Mouse (Mus musculus) adrenal gland (tissue): ENCODE data around the gene Rabep1.

Experiments used
- intact Hi-C: fragments of 180-260 bp; cut with DNase I; formaldehyde crosslinking; loops from one replicate; pipeline ENCODE4 v1.15.1; 2025

The Rabep1 gene

DNA sequence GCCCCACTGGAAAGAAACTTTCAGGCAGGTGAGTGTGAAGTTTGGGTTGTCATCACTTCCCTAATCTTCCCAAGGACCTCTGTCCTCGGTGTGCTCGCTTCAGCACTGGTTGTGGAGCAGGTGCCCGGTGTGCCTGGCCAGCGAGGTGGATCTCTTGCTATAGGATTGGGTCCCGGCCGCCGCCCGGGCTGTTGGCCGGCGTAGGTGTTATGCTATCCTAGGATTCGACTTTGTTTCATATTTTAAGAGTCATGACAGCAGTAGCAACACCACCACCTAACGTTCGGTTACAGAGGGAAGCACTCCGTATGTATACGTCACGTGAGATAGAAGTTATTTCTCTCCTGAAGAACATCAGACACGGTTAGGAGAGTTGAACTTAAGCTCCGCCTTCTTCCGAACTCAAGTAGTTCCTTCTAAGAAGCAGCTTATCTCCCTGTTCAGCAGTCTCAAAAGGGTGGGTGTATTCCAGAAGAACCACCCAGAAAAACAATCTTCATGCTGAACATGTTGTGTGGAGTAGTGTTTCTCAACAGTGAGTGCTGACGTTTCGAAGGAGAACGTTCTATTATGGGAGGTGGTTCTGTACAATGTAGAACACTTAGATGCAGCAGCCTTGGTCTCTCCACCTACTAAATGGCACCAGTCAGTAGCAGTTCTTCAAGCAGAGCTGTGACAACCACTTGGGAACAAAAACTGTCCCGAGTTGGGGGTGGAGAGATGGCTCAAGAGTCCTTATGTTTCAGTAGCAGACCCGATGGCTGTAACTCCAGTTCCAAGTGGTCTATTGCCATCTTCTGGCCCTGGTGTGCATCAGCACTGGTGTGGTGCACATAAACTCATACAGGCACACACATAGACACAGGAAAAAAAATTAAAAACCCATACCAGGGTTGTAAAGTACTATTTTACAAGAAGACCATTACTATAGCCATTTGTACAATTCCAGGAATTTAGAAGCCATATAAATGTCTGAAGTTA is 126.3 kb downstream of the Rabep1 start:
- intact Hi-C loops = no loop called here

DNA sequence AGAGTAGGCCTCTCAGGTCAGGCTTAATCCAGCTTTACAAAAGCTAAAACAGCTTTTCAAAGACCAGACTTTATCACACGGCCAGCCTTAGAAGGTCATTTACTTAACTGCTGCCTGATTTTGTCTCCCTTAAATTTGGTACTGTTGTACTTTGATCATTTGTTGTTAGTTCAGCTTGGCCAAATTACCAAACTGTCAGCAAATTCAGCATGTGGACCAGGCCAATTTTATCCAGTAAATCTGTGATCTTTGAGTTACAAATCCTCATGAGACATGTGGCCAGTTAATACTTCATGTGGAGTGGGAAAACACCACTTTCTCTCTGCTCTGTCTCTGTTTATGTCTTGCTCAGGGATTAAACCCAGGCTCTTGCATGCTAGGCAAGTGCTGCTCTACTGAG is 128.0 kb downstream of the Rabep1 start:
- intact Hi-C loops = no loop called here

DNA sequence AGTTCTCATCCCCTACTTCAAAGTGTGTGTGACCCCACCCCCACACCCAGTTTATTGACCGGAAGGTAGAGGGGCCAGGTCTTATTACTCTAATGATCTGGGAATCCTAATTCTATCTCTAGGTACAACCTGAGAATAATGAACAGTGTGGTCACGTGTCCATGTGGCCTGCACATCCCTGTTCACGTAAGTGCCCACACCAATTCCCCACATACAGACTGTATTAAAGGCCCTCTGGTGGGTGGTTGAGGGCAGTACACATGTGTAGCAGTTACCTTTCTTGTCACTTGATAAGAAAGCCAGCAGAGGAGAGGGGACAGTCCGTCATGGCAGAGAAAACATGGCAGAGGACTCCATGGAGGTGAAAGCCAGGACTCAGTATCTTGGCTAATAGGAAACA is 129.4 kb downstream of the Rabep1 start:
- intact Hi-C loops = no loop called here

DNA sequence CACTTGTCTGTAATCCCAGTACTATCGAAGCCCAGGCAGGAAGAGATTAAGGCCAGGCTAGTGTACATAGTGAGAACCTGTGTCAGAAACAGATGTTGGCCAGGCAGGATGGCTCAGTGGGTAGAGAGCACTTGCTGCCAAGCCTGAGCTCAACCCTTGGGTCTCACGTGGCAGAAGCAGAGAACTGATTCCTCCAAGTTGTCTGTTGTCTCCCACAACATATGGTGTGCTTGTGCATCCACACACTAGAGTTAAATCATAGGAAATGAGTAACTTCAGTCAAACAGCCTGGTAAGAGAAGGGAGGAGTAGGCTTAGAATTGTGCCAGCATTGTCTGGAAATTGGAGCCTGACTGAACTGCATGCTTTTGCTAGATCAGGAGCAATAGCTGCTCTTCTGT is 130.6 kb downstream of the Rabep1 start:
- intact Hi-C loops = no loop called here

DNA sequence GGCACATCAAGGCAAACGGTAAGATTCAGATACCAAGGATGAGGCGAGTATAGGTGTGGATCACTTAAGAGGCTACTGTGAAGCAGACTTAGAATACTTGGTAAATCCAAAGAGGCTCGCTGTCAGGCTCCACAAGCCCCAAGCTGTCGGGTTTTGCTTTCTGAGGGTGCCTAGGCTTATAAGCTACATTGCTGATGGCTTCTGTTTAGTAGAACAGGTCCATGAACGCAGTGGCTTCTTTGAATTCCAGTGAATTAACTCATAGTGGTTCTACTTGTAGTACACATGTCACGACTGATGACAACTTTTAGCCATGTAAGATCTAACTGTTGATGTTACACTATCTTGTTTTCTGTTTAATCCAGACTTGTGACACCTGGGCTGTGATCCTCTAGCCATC is 132.7 kb downstream of the Rabep1 start:
- intact Hi-C loops = no loop called here

DNA sequence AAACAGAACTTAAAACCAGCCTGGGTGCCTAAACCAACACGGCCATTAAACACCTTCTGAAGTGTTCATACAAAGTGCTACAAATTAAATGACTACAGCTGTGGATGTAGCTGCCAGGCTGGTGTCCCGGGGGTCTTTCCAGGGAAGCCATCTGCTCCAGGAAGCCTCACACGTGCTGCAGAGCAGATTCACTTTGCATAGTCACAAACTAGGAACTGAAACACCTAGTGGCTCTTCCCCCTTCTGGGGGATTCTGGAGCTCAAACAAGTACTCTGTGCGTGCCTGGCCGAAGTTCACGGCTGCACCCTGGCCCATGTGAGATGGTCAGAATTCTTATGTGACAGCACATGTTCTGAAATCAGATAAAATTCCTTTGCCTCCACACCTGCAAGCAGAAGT is 135.7 kb downstream of the Rabep1 start:
- intact Hi-C loops = loop anchor here (5.0 to 10.0 kb wide), 2 partner anchors 72 to 165 kb away; partner anchors contain the start of gene Nlrp1a

DNA sequence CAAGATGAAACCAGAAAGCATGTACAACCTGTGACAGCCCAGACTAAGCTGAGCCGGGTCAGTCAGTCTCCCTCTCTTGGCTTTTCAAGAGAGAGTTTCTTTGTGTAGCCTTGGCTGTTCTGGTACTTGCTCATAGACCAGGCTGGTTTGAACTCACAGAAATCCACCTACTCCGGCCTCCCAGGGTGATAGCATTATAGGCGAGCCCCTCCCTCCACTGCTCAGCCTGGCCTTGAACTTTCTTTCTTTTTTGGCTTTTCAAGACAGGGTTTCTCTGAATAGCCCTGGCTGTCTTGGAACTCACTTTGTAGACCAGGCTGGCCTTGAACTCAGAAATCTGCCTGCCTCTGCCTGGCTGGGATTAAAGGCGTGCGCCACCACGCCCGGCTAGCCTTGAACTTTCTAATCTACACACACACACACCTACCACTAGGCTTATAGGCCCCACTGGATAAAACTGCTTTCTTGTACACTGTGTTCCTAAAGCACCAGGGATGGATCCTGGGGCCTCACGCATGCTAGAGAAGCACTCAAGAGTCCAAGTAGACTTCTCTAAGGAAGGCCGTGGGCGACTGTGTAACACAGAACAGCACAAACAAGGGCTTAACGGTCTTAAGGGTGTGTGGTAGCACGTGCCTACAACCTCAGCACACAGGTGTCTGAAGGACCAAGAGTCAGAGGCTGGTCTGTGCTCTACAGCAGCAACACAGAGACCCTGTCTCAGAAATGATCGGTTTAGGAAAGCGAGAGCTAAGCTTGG is 136.4 kb downstream of the Rabep1 start:
- intact Hi-C loops = loop anchor here (5.0 to 10.0 kb wide), 2 partner anchors 71 to 164 kb away; partner anchors contain the start of gene Nlrp1a

DNA sequence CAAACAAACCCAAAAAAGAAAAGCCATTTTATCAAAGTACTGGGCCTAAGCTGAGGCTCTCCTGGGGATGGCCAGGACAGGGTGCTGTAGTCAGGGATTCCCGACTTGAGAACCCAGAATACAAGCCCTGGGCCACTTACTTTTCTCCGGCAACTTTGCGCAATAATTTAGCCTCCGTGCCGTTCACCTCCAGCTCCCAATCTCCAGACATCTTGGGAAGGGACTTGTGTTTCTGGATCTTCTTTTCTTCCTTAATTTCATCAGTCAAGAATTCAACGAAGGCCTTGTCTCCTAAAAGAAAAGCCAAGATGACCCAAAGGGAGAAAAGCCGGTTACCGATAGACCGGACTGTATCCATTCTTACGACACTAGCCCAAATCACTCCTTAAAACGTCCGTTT is 137.5 kb downstream of the Rabep1 start:
- intact Hi-C loops = loop anchor here (5.0 to 10.0 kb wide), 2 partner anchors 70 to 163 kb away; partner anchors contain the start of gene Nlrp1a

DNA sequence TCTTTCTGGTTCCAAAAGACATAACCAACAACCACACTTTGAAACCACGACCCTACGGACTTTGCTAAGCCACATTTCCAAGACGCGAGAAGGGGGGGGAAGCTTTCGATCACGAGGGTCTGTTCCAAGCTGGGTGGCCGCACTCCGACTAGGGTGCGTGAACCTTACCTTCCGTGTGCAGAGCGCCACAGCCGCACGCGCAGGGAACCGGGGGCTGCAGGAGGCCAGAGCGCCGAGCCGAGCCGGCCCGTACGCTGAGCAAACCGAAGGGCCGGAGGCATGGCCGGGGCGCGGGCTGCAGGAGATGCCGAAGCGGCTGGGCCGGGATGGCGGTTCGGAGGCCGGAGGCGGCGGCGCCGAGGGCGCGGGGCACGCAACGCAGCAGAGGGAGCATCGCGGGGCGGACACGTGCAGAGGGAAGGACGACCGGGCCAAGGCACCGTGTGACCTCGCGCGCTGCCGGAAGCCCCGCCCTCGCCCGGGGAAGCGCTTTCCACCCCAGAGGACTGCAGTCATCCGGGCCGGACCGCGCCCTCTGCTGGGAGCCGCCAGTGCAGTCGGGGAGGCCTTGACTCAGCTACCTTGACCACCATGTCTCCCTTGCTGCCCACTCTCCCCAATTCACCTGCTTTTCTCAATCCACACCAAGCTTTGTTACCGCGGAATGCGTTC is 138.1 kb downstream of the Rabep1 start, which contains the start of gene C1qbp:
Gene C1qbp (minus strand): TSS at position 470 of the 672 bp plus-strand sequence.
- intact Hi-C loops = loop anchor here (5.0 to 10.0 kb wide), 2 partner anchors 70 to 162 kb away; partner anchors contain the start of gene Nlrp1a
